Mouse (Mus musculus) kidney, embryonic 16.5 days (tissue): Measurements from ENCODE around the gene Myadml2. TPM values are rescaled to one million over a fixed set of nuclear protein-coding genes. Genes with fewer than 3 reads are reported as not detected.

ENCODE experiments used
- ATAC-seq: fragments of 200-750 bp; cut with Nextera tagmentation; 2 replicates; pipeline ENCODE4 v1.8.0; 2017; ENCODE audit warnings: moderate TSS enrichment; ENCODE audit not compliant: low FRiP score, low TSS enrichment
- H3K27ac ChIP-seq: fragments of 300-500 bp; sonication (generic); 2 replicates; pipeline ENCODE4 v1.5.1; 2014; ENCODE audit warnings: low read length
- H3K27me3 ChIP-seq: fragments of 300-500 bp; sonication (generic); 2 replicates; pipeline ENCODE4 v1.6.1; 2014; ENCODE audit warnings: low read length, control low read depth, mixed read lengths; ENCODE audit not compliant: insufficient read depth
- H3K36me3 ChIP-seq: fragments of 300-500 bp; sonication (generic); 2 replicates; pipeline ENCODE4 v1.6.1; 2014; ENCODE audit warnings: low read length, control low read depth, mixed read lengths; ENCODE audit not compliant: insufficient read depth
- H3K4me1 ChIP-seq: fragments of 300-500 bp; sonication (generic); 2 replicates; pipeline ENCODE4 v1.6.1; 2014; ENCODE audit warnings: low read length, control low read depth, mixed read lengths; ENCODE audit not compliant: insufficient read depth
- H3K4me2 ChIP-seq: fragments of 300-500 bp; sonication (generic); replicated peaks from 2 replicates; pipeline ENCODE4 v1.6.1; 2014; ENCODE audit warnings: low read depth, low read length
- H3K4me3 ChIP-seq: fragments of 300-500 bp; sonication (generic); 2 replicates; pipeline ENCODE4 v1.5.1; 2014; ENCODE audit warnings: mild to moderate bottlenecking, low read length
- H3K9ac ChIP-seq: fragments of 300-500 bp; sonication (generic); replicated peaks from 2 replicates; pipeline ENCODE4 v1.6.1; 2014; ENCODE audit warnings: low read length
- H3K9me3 ChIP-seq: fragments of 300-500 bp; sonication (generic); 2 replicates; pipeline ENCODE4 v1.6.1; 2016; ENCODE audit warnings: low read length, control low read depth
- WGBS: fragments of 180-500 bp; shearing (Covaris S2); extraction: QIAGEN DNeasy Blood & Tissue Kit; methylation state at CpG from one replicate; pipeline ENCODE4 v1.1.7; 2014; 5-methylcytosine and 5-hydroxymethylcytosine counted together
- polyA plus RNA-seq: library from polyadenylated mRNA; unstranded; fragments of >200 nt; fragmentation: Nextera tagmentation; extraction: Ambion mirVana; gene quantifications from 2 replicates; pipeline ENCODE4 v1.2.1, GENCODE M21; 2015

Gene Myadml2
- polyA plus RNA-seq, 1 experiment from 2014 or later, result 0.51 TPM

GRCm38 (mm10) chr11:120651872-120652271 is 3.9 kb upstream of the Myadml2 start:
- 70% methylated on average over 3 of the region's 3 CpGs for WGBS
- H3K36me3 ChIP-seq, result no peaks in the 10 kb centered on the region

GRCm38 (mm10) chr11:120647047-120647830 is 719 bp downstream of the Myadml2 start:
- 86% methylated on average over 35 of the region's 35 CpGs for WGBS
- Histone ChIP-seq H3K9me3 (no peaks in the 10 kb centered on the region), H3K9ac (peak overlapping the region; percentile 9), H3K4me1 (peaks cover 18% of the 10 kb centered on the region), H3K27me3 (no peaks in the 10 kb centered on the region), H3K4me3 (no peak overlapping the region), H3K4me2 (peak overlapping the region; percentile 54; the same call in 1 of the 2 replicates), H3K27ac (no peak overlapping the region), H3K36me3 (no peaks in the 10 kb centered on the region)
- no peak for ATAC-seq

More at GRCm38 (mm10) chr11:120651872-120652271, 3.9 kb upstream of the Myadml2 start:
- Histone ChIP-seq H3K27ac (no peak overlapping the region), H3K9me3 (no peaks in the 10 kb centered on the region), H3K9ac (no peak overlapping the region), H3K4me2 (no peak overlapping the region), H3K4me1 (peaks cover 8% of the 10 kb centered on the region), H3K27me3 (no peaks in the 10 kb centered on the region), H3K4me3 (no peak overlapping the region)
- no peak for ATAC-seq

DNA sequence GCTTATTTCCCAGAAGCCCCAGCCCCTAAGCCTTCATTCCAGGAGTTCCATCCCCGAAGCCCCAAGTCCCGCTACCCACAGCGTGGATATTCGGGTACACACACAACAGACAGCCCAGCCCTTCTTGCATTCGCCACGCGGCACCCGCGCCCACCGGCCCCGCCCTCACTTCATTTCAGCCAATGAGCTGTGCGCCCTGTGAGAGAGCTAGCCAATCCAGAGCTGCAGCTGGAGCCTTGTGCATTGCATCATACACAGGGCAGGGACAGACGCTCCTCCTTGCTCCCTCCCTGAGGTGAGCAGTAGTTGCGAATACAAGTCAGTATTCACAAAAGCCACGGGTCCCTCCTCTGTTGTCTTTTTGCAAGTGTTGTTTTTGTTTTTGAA is 4.4 kb downstream of the Myadml2 start, which contains the start of gene Pycr1:
Gene Pycr1, minus strand, starts transcription at position 169 of the 387 bp plus-strand sequence.
- Histone ChIP-seq H3K4me3 (peak within 1 kb of the TSS; percentile 62), H3K9me3 (no peaks in the 10 kb centered on the region), H3K4me1 (peaks cover 18% of the 10 kb centered on the region), H3K36me3 (no peaks in the 10 kb centered on the region), H3K4me2 (peak within 1 kb of the TSS; percentile 74), H3K27ac (0 out of 2 replicates have a peak within 1 kb of the TSS, but pooled peaks have one; percentile 25), H3K9ac (peak within 1 kb of the TSS; percentile 74), H3K27me3 (no peaks in the 10 kb centered on the region)
- peak; percentile 99 for ATAC-seq
- under 1% methylated on average over 15 of the region's 15 CpGs for WGBS

DNA sequence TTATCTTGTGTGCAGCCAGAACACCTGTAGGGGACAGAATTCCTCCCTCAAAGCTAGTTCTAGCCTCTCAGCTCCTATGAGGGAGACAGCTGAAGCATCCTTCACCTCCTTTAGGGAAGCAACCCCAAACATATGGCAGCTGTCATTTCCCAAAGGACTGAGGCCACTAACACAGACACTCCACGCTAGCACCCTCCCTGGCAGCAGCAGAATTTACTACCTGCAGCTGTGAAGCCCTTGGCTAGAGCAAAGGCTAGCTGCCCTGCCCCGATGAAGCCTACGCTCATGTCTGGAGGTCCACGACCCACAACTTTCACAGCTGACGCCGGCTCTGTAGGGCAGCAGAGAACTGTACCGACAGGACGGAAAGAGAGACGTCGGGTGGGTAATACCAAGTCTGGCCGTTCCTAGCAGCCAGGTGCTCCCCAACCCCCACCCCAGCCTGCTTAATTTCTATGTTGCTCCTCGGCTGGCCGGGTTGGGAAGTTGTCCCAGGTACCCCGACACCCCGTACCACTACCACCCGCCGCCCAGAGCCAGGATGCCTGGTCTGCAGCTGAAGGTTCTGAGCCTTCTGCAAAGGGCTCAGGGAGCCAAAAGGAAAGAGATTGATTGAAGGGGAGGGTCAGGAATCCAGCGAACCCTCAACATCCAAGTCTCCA is 4.9 kb downstream of the Myadml2 start:
- Histone ChIP-seq H3K4me1 (peaks cover 16% of the 10 kb centered on the region), H3K4me3 (peak overlapping the region; percentile 62), H3K27ac (0 out of 2 replicates have a peak overlapping the region, but pooled peaks have one; percentile 25), H3K4me2 (peak overlapping the region; percentile 74), H3K9ac (peak overlapping the region; percentile 74), H3K36me3 (no peaks in the 10 kb centered on the region), H3K27me3 (no peaks in the 10 kb centered on the region), H3K9me3 (no peaks in the 10 kb centered on the region)
- WGBS, result under 1% methylated on average over 18 of the region's 18 CpGs
- ATAC-seq, result peak; percentile 51

DNA sequence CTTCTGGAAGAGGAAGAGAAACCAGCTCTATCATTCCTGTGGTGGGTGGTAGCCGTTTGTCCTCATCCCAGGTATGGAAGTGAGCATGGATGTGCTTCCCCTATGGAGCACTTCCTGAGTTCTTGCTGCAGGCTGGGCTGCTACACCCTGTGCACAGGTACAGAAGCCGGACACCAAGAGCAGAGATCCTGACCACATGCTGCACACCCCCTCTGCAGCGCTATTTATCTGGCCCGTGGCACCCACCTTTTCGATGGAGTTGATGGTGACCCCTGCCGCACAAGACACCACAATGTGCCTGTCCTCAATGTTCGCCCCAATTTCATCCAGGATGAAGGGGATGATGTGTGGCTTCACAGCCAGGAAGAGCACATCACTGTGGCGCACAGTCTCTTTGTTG is 6.1 kb downstream of the Myadml2 start:
- Histone ChIP-seq H3K9ac (no peak overlapping the region), H3K4me1 (peaks cover 10% of the 10 kb centered on the region), H3K27ac (no peak overlapping the region), H3K36me3 (no peaks in the 10 kb centered on the region), H3K4me2 (no peak overlapping the region), H3K9me3 (no peaks in the 10 kb centered on the region), H3K27me3 (no peaks in the 10 kb centered on the region), H3K4me3 (no peak overlapping the region)
- no peak for ATAC-seq
- WGBS, result 72% methylated on average over 8 of the region's 8 CpGs

DNA sequence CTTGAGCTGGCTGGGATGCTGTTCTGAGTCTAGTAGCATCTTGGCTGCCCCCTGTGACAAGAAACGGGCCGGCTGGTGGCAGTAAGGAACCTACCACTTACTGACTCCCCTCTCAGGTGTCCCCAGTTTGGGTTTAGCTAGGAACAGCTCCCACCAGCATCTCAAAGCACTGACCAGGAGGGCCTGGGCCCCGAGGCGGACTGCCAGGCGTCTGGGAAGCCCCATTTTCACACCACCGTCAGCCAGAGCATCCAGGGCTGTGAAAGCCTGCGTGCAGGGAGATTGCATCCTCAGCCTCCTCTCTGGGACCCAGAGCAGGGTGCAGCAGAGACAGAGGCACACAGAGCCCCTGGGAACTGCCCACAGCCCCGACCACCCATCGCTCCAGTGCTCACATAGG is 6.7 kb downstream of the Myadml2 start:
- H3K27me3 ChIP-seq, result no peaks in the 10 kb centered on the region

DNA sequence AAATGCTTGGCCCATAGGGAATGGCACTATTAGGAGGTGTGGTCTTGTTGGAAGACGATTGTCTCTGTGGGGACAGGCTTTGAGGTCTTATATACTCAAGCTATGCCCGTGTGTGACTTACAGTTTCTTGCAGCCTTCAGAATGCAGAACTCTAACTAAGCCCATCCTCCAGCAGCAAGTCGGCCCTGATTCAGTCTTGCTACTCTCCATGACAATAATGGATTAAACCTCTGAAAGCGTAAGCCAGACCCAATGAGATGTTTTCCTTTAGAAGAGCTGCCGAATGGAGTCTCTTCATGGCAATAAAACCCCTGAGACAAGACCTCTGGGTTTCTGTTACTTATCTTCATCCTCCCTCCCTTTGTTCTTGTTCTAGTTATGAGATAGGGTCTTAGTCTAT is 13.1 kb downstream of the Myadml2 start:
- ATAC-seq, result no peak
- H3K27me3 ChIP-seq, result no peaks in the 10 kb centered on the region
- WGBS, result 82% methylated on average over 5 of the region's 5 CpGs

More for the DNA sequence above, 6.7 kb downstream of the Myadml2 start:
- Histone ChIP-seq H3K4me1 (peaks cover 10% of the 10 kb centered on the region), H3K36me3 (no peaks in the 10 kb centered on the region), H3K4me3 (no peak overlapping the region), H3K4me2 (no peak overlapping the region), H3K9me3 (no peaks in the 10 kb centered on the region), H3K9ac (no peak overlapping the region), H3K27ac (no peak overlapping the region)
- WGBS, result 51% methylated on average over 9 of the region's 9 CpGs
- ATAC-seq, result no peak

GRCm38 (mm10) chr11:120633520-120634343 is 14.2 kb downstream of the Myadml2 start, which contains the start of gene Mafg:
Gene Mafg, minus strand, starts transcription at chr11:120633600.
- peaks cover 39% of the 10 kb centered on the region for H3K4me1 ChIP-seq
- 10% methylated on average over 57 of the region's 58 CpGs for WGBS
- peak within 1 kb of the TSS; percentile 91 for H3K27ac ChIP-seq
- peak within 1 kb of the TSS; percentile 84 for H3K4me2 ChIP-seq
- H3K9me3 ChIP-seq, result no peaks in the 10 kb centered on the region
- peak within 1 kb of the TSS; percentile 90 for H3K4me3 ChIP-seq
- no peaks in the 10 kb centered on the region for H3K27me3 ChIP-seq
- peak; percentile 89 for ATAC-seq
- peak within 1 kb of the TSS; percentile 94 for H3K9ac ChIP-seq
- H3K36me3 ChIP-seq, result peaks cover 8% of the 10 kb centered on the region

More for the DNA sequence above, 13.1 kb downstream of the Myadml2 start:
- H3K27ac ChIP-seq, result no peak overlapping the region
- H3K9ac ChIP-seq, result no peak overlapping the region
- peaks cover 31% of the 10 kb centered on the region for H3K4me1 ChIP-seq
- H3K36me3 ChIP-seq, result no peaks in the 10 kb centered on the region
- no peak overlapping the region for H3K4me2 ChIP-seq
- no peak overlapping the region for H3K4me3 ChIP-seq
- no peaks in the 10 kb centered on the region for H3K9me3 ChIP-seq
